Mouse (Mus musculus) CH12.LX (cell line): Measurements from ENCODE around the gene Cacng5. TPM values are rescaled to one million over a fixed set of nuclear protein-coding genes. Genes with fewer than 3 reads are reported as not detected.

ENCODE experiments used
- DNase-seq: peaks from one replicate; pipeline ENCODE4 v3.0.0-alpha.2; 2013; ENCODE audit errors: extremely low read depth
- H3K27ac ChIP-seq: 2 replicates; pipeline ENCODE4 v1.5.1; 2012; ENCODE audit warnings: low read depth, mild to moderate bottlenecking, control low read depth, moderate library complexity; ENCODE audit not compliant: insufficient read depth
- H3K27me3 ChIP-seq: replicated peaks from 2 replicates; pipeline ENCODE3; 2012; ENCODE audit warnings: inconsistent platforms
- H3K36me3 ChIP-seq, 2 experiments: replicated peaks in 1 of 2; 2 replicates each; pipeline versions ENCODE3 to v1.6.1; 2012; ENCODE audit warnings: inconsistent platforms in 1 of 2, low read length in 1 of 2, mild to moderate bottlenecking in 1 of 2, mixed read lengths in 1 of 2, moderate library complexity in 1 of 2; ENCODE audit not compliant: control insufficient read depth in 1 of 2, insufficient read depth in 1 of 2
- H3K4me1 ChIP-seq, 2 experiments: 2 replicates each; pipeline ENCODE4 v1.6.1; 2012; ENCODE audit warnings: inconsistent platforms in 1 of 2, moderate library complexity in 1 of 2; ENCODE audit not compliant: insufficient read depth in 2 of 2, control insufficient read depth in 1 of 2
- H3K4me2 ChIP-seq: 2 replicates; pipeline ENCODE4 v1.6.1; 2012; ENCODE audit warnings: low read depth, mild to moderate bottlenecking, control low read depth; ENCODE audit not compliant: poor library complexity, insufficient read depth, severe bottlenecking
- H3K4me3 ChIP-seq, 3 experiments: fragments of 150-350 bp in 1 of 3; sonication (generic) in 1 of 3; replicated peaks in 1 of 3; 2 replicates each; pipeline versions ENCODE3 to v1.5.1; 2011 to 2012; ENCODE audit warnings: low read depth in 2 of 3, low read length in 2 of 3, mild to moderate bottlenecking in 2 of 3, moderate library complexity in 2 of 3, control low read depth in 1 of 3, improper control_type of control experiment in 1 of 3, inconsistent platforms in 1 of 3, mixed read lengths in 1 of 3; ENCODE audit not compliant: poor library complexity in 1 of 3
- H3K79me2 ChIP-seq: replicated peaks from 2 replicates; pipeline ENCODE4 v1.6.1; 2012; ENCODE audit warnings: mild to moderate bottlenecking, moderate library complexity; ENCODE audit not compliant: control insufficient read depth, poor library complexity, insufficient read depth, severe bottlenecking; ENCODE audit errors: extremely low read depth
- H3K9ac ChIP-seq: 2 replicates; pipeline ENCODE4 v1.6.1; 2012; ENCODE audit warnings: low read depth, mild to moderate bottlenecking, control low read depth, moderate library complexity; ENCODE audit not compliant: insufficient read depth
- H3K9me3 ChIP-seq: replicated peaks from 2 replicates; pipeline ENCODE3; 2012; ENCODE audit warnings: low read length, inconsistent platforms, mixed read lengths
- BHLHE40 ChIP-seq: IDR thresholded peaks from 2 replicates; pipeline ENCODE4 v1.6.1; 2011; ENCODE audit warnings: mild to moderate bottlenecking, low read depth, low read length, improper control_type of control experiment
- CHD1 ChIP-seq: IDR thresholded peaks from 2 replicates; pipeline ENCODE4 v1.6.1; 2012; ENCODE audit warnings: low read depth, low read length, improper control_type of control experiment, inconsistent platforms
- CHD2 ChIP-seq: IDR thresholded peaks from 2 replicates; pipeline ENCODE4 v1.6.1; 2011; ENCODE audit warnings: low read length, improper control_type of control experiment
- CTCF ChIP-seq, 2 experiments: IDR thresholded peaks in 1 of 2; conservative IDR thresholded peaks in 1 of 2; 2 replicates each; pipeline ENCODE4 v1.5.1; 2011 to 2012; ENCODE audit warnings: low read depth in 2 of 2, low read length in 2 of 2, improper control_type of control experiment in 1 of 2, inconsistent platforms in 1 of 2, mild to moderate bottlenecking in 1 of 2, moderate library complexity in 1 of 2
- E2F4 ChIP-seq: IDR thresholded peaks from 2 replicates; pipeline ENCODE4 v1.6.1; 2011; ENCODE audit warnings: low read depth, low read length, improper control_type of control experiment; ENCODE audit not compliant: insufficient replicate concordance
- ETS1 ChIP-seq: conservative IDR thresholded peaks from 2 replicates; pipeline ENCODE4 v1.6.1; 2012; ENCODE audit warnings: low read depth, mild to moderate bottlenecking, inconsistent platforms, low read length, improper control_type of control experiment, moderate library complexity
- IRF4 ChIP-seq: IDR thresholded peaks from 2 replicates; pipeline ENCODE4 v1.6.1; 2014; ENCODE audit warnings: low read depth, mild to moderate bottlenecking, inconsistent platforms, low read length, improper control_type of control experiment
- MEF2A ChIP-seq: IDR thresholded peaks from 2 replicates; pipeline ENCODE4 v1.6.1; 2014; ENCODE audit warnings: low read depth, mild to moderate bottlenecking, inconsistent platforms, low read length, improper control_type of control experiment, borderline replicate concordance
- MXI1 ChIP-seq: IDR thresholded peaks from 2 replicates; pipeline ENCODE4 v1.6.1; 2011; ENCODE audit warnings: mild to moderate bottlenecking, low read depth, low read length, improper control_type of control experiment
- NELFE ChIP-seq: IDR thresholded peaks from 2 replicates; pipeline ENCODE4 v1.6.1; 2011; ENCODE audit warnings: low read depth, low read length, improper control_type of control experiment
- NRF1 ChIP-seq: IDR thresholded peaks from 2 replicates; pipeline ENCODE4 v1.6.1; 2014; ENCODE audit warnings: low read depth, mild to moderate bottlenecking, inconsistent platforms, low read length, improper control_type of control experiment, moderate library complexity
- PAX5 ChIP-seq: IDR thresholded peaks from 2 replicates; pipeline ENCODE4 v1.6.1; 2012; ENCODE audit warnings: low read length, inconsistent platforms, mixed read lengths
- RAD21 ChIP-seq: IDR thresholded peaks from 2 replicates; pipeline ENCODE4 v1.6.1; 2011; ENCODE audit warnings: low read depth, mild to moderate bottlenecking, low read length, improper control_type of control experiment, moderate library complexity
- SMC3 ChIP-seq: IDR thresholded peaks from 2 replicates; pipeline ENCODE4 v1.6.1; 2011; ENCODE audit warnings: low read depth, low read length, improper control_type of control experiment
- TCF12 ChIP-seq: IDR thresholded peaks from 2 replicates; pipeline ENCODE4 v1.6.1; 2014; ENCODE audit warnings: low read depth, mild to moderate bottlenecking, inconsistent platforms, low read length, improper control_type of control experiment
- UBTF ChIP-seq: IDR thresholded peaks from 2 replicates; pipeline ENCODE4 v1.6.1; 2012; ENCODE audit warnings: low read depth, mild to moderate bottlenecking, inconsistent platforms, low read length, improper control_type of control experiment, moderate library complexity
- USF2 ChIP-seq: conservative IDR thresholded peaks from 2 replicates; pipeline ENCODE4 v1.6.1; 2011; ENCODE audit warnings: low read depth, low read length, improper control_type of control experiment
- ZMIZ1 ChIP-seq: IDR thresholded peaks from 2 replicates; pipeline ENCODE4 v1.6.1; 2012; ENCODE audit warnings: low read depth, mild to moderate bottlenecking, inconsistent platforms, low read length, improper control_type of control experiment
- dilution Hi-C: fragments of 300-500 bp; cut with MboI; formaldehyde crosslinking; loops from 2 replicates; pipeline ENCODE4 v1.14.3; 2020; ENCODE audit warnings: low sequenced_read_pairs; ENCODE audit not compliant: extremely low pct_unique_long_range_greater_than_20kb, extremely low pct_ligation_motif_present
- in situ Hi-C: fragments of 300-500 bp; cut with MboI; formaldehyde crosslinking; loops from 3 replicates; pipeline ENCODE4 v1.14.3; 2019; ENCODE audit warnings: low sequenced_read_pairs, low pct_ligation_motif_present, low pct_unique_long_range_greater_than_20kb, mixed read lengths
- polyA plus RNA-seq: library from polyadenylated mRNA; unstranded; fragments of >175 nt; gene quantifications from 2 replicates; pipeline ENCODE4 v1.2.1, GENCODE M21; 2012; ENCODE audit warnings: low read depth; ENCODE audit not compliant: insufficient read length
- total RNA-seq, 2 experiments: library from RNA; depleted of rRNA; stranded (reverse); fragments of 300-350 nt in 1 of 2; fragments of >200 nt in 1 of 2; gene quantifications; 2 replicates each; pipeline ENCODE4 v1.2.3; 2012 to 2014

The Cacng5 gene
- total and polyA plus RNA-seq, 3 experiments, result not detected

DNA sequence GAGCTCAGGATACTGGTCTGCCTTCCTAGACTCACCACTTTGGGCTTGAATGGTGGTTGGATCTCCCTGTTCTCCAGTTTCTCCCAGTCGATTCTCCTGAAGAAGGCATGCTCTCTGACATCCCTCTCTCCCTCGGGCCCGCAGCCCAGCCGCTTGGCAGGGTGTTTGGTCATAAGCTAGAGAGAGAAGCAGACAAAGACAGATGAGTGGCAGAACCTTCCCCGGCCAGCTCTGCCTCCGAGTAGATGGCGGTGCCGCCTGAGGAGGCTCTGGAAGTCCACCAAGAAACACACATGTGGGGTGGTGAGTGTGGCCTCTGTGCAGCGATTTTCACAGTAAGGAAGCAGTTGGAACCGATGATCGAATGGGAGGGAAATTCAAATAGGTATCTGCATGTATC, 36.6 kb upstream of the Cacng5 start:
- in situ Hi-C loops, result no loop called here

GRCm38 (mm10) chr11:107950658-107951057, 35.8 kb upstream of the Cacng5 start:
- H3K27ac ChIP-seq, result no peak overlapping the region
- no peak for DNase-seq
- no peaks in the 10 kb centered on the region for H3K27me3 ChIP-seq
- dilution Hi-C loops (no loop called here), in situ Hi-C loops (no loop called here)
- H3K79me2 ChIP-seq, result no peaks in the 10 kb centered on the region
- H3K4me3 ChIP-seq, result no peak overlapping the region
- H3K9ac ChIP-seq, result no peak overlapping the region
- no peaks in the 10 kb centered on the region for H3K4me1 ChIP-seq
- peaks cover 64 to 91% of the 10 kb centered on the region in 2 experiments for H3K36me3 ChIP-seq
- H3K9me3 ChIP-seq, result no peaks in the 10 kb centered on the region
- no peak for TF ChIP-seq BHLHE40
- TF ChIP-seq E2F4, result no peak
- TF ChIP-seq ZMIZ1, result no peak
- no peak for TF ChIP-seq MXI1
- no peak for TF ChIP-seq ETS1
- no peak for TF ChIP-seq PAX5
- TF ChIP-seq CTCF (conservative IDR thresholded peaks at IDR 0.05 in 1 of 2, IDR thresholded peaks at IDR 0.05 in 1 of 2; ENCODE audit: low read depth in 2 of 2, low read length in 2 of 2), result no peak
- no peak for TF ChIP-seq TCF12
- no peak for TF ChIP-seq RAD21
- H3K4me2 ChIP-seq, result no peak overlapping the region

More for the DNA sequence above, 36.6 kb upstream of the Cacng5 start:
- H3K27ac ChIP-seq, result no peak overlapping the region
- H3K4me2 ChIP-seq, result no peak overlapping the region
- H3K27me3 ChIP-seq, result no peaks in the 10 kb centered on the region
- no peaks in the 10 kb centered on the region for H3K79me2 ChIP-seq
- TF ChIP-seq CHD2 (no peak), CTCF (conservative IDR thresholded peaks at IDR 0.05 in 1 of 2, IDR thresholded peaks at IDR 0.05 in 1 of 2; ENCODE audit: low read depth in 2 of 2, low read length in 2 of 2) (no peak), NRF1 (no peak), SMC3 (no peak), MEF2A (no peak), UBTF (no peak), IRF4 (no peak), CHD1 (no peak), USF2 (no peak), TCF12 (no peak), NELFE (no peak), ZMIZ1 (no peak)
- DNase-seq, result no peak
- dilution Hi-C loops, result no loop called here
- no peak overlapping the region for H3K4me3 ChIP-seq
- no peaks in the 10 kb centered on the region for H3K4me1 ChIP-seq
- H3K9me3 ChIP-seq, result no peaks in the 10 kb centered on the region
- H3K36me3 ChIP-seq, result peaks cover 57 to 90% of the 10 kb centered on the region in 2 experiments
- H3K9ac ChIP-seq, result no peak overlapping the region
